Mouse (Mus musculus): ENCODE results near the gene Rgma. TPM values are rescaled to one million over a fixed set of nuclear protein-coding genes. Genes with fewer than 3 reads are reported as not detected.
A peak's percentile ranks its signal among the peaks of the same experiment; 100 is the strongest.

Rgma gene
- polyA plus RNA-seq, 1 experiment from 2014 or later = 15.9 TPM

DNA sequence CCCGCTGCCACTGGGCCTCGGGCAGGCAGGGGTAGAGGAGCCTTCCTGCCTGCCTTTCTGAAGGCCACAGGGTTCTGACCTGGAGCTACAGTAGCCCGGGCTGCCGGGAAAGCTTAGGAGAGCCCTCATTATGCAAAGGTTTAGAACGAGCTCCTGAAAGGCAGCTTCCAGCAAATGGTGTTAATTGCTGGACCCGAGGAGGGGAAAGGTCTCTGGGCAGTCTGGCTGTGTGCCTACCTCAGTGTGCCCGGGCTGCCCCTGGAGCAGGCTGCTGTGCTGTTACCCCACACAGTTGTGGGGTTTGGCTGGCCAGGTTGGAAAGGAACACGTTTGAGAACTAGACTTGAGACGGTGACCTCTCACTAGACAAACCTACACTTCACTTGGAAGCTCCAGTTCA lies 14.1 kb downstream of the Rgma start:
- 0 out of 2 replicates have a peak overlapping the region, but pooled peaks have one; percentile 3 for H3K9ac ChIP-seq (replicated peaks; ENCODE audit: low read length)
- peak overlapping the region; percentile 95 for H3K27ac ChIP-seq (replicated peaks; ENCODE audit: low read depth, low read length)
- no peaks in the 10 kb centered on the region for H3K27me3 ChIP-seq (ENCODE audit: control insufficient read depth, insufficient read depth, low read length)
- WGBS = 9% methylated on average over 9 of the region's 9 CpGs
- no peaks in the 10 kb centered on the region for H3K36me3 ChIP-seq (replicated peaks; ENCODE audit: control insufficient read depth, insufficient read depth, low read depth, low read length)
- no peaks in the 10 kb centered on the region for H3K9me3 ChIP-seq (replicated peaks; ENCODE audit: control insufficient read depth, low read length)
- DNase-seq (ENCODE audit: low spot score) (no peak), ATAC-seq (replicated peaks; ENCODE audit: insufficient number of reproducible peaks, low FRiP score, low TSS enrichment, low read depth) (no peak)
- peak overlapping the region; percentile 53 for H3K4me2 ChIP-seq (ENCODE audit: low read depth, low read length)
- peak overlapping the region; percentile 76; the same call in 1 of the 2 replicates for H3K4me3 ChIP-seq (ENCODE audit: low read depth, low read length)
- peaks cover 6% of the 10 kb centered on the region for H3K4me1 ChIP-seq (ENCODE audit: control insufficient read depth, insufficient read depth, low read length)

DNA sequence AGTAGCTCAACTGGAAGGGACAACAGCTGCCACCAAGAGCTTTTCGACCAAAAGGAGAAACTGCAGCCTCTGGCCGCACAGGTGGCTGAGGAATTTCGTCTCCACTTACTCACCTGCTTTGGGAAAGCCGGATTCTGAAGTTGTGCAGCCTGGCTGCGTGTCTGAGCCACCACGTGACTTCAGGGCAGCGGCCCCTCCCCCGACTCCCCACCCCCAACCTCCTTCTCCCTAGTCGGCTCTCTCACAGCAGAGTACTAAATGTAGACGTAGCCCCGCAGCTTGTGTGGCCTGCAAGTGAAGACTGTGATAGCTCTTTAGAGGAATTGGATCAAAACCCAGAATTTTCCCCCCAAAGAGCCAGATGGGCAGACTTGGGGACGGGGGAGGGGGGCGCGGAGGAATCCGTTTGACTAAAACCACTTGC lies 14.6 kb downstream of the Rgma start:
- peak overlapping the region; percentile 53 for H3K4me2 ChIP-seq (ENCODE audit: low read depth, low read length)
- H3K27me3 ChIP-seq (ENCODE audit: control insufficient read depth, insufficient read depth, low read length) = no peaks in the 10 kb centered on the region
- DNase-seq (ENCODE audit: low spot score) (peak; percentile 73), ATAC-seq (replicated peaks; ENCODE audit: insufficient number of reproducible peaks, low FRiP score, low TSS enrichment, low read depth) (no peak)
- no peaks in the 10 kb centered on the region for H3K9me3 ChIP-seq (replicated peaks; ENCODE audit: control insufficient read depth, low read length)
- peak overlapping the region; percentile 95 for H3K27ac ChIP-seq (replicated peaks; ENCODE audit: low read depth, low read length)
- 2% methylated on average over 15 of the region's 15 CpGs for WGBS
- H3K36me3 ChIP-seq (replicated peaks; ENCODE audit: control insufficient read depth, insufficient read depth, low read depth, low read length) = no peaks in the 10 kb centered on the region
- peak overlapping the region; percentile 76 for H3K4me3 ChIP-seq (ENCODE audit: low read depth, low read length)
- H3K9ac ChIP-seq (replicated peaks; ENCODE audit: low read length) = peak overlapping the region; percentile 40
- peaks cover 6% of the 10 kb centered on the region for H3K4me1 ChIP-seq (ENCODE audit: control insufficient read depth, insufficient read depth, low read length)

DNA sequence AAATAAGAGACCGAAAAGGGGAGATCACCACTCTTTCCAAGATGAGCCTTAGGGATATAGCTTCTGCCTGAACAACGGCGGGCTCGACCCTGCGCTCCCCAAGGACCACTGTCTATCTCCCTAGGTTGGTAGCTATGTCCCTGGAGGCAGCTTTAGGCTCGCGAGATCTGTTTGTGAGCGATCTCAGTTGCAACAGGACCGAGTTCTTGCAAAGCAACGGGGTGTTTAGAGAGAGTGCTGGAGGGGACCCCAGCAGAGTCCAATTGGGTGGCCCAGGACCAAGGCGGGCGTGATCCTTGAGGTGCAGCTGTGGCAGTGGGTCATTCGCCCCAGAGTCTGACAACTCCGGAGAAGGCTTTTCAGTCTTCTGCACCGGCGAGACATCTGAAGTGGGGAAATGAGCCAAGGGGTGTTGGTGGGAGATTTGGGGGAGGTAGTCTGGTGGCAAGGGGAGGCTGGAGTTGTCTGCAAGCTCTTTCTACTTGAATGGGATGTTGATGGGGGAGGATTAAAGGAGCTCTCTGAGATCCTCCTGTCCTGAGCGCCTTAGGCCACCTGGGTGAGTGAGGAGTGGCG lies 15.2 kb downstream of the Rgma start:
- DNase-seq (ENCODE audit: low spot score) (peak; percentile 26), ATAC-seq (replicated peaks; ENCODE audit: insufficient number of reproducible peaks, low FRiP score, low TSS enrichment, low read depth) (no peak; the same call in 1 of the 2 replicates)
- Histone ChIP-seq H3K4me2 (ENCODE audit: low read depth, low read length) (peak overlapping the region; percentile 53), H3K4me3 (ENCODE audit: low read depth, low read length) (peak overlapping the region; percentile 76), H3K9me3 (replicated peaks; ENCODE audit: control insufficient read depth, low read length) (no peaks in the 10 kb centered on the region), H3K27ac (replicated peaks; ENCODE audit: low read depth, low read length) (peak overlapping the region; percentile 95), H3K4me1 (ENCODE audit: control insufficient read depth, insufficient read depth, low read length) (peaks cover 6% of the 10 kb centered on the region), H3K27me3 (ENCODE audit: control insufficient read depth, insufficient read depth, low read length) (no peaks in the 10 kb centered on the region), H3K36me3 (replicated peaks; ENCODE audit: control insufficient read depth, insufficient read depth, low read depth, low read length) (no peaks in the 10 kb centered on the region), H3K9ac (replicated peaks; ENCODE audit: low read length) (peak overlapping the region; percentile 40)
- under 1% methylated on average over 18 of the region's 18 CpGs for WGBS

DNA sequence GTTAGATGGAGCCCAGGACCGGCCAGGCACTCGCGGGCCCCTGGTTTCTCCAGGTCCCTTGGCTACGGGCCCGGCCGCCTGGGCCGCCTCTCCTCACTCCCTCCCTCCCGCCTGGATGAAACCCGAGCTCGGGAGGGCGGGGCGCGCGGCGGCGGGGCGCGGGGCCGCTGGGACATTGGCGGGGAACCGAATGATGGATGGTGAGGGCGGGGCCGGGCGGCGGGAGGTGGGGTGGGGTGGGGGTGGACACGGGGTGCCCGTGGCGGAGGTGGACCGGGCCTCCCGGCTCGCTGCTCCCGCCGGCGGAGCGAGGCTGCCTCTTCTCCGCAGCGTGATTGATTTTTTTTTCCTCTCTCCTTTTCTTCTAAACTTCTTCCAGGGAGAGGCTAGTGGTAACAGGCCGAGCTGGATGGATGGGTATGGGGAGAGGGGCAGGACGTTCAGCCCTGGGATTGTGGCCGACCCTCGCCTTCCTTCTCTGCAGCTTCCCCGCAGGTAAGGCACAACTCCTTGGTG lies 15.8 kb downstream of the Rgma start:
- Histone ChIP-seq H3K27me3 (ENCODE audit: control insufficient read depth, insufficient read depth, low read length) (no peaks in the 10 kb centered on the region), H3K9ac (replicated peaks; ENCODE audit: low read length) (peak overlapping the region; percentile 80), H3K4me1 (ENCODE audit: control insufficient read depth, insufficient read depth, low read length) (peaks cover 6% of the 10 kb centered on the region), H3K4me3 (ENCODE audit: low read depth, low read length) (peak overlapping the region; percentile 76), H3K27ac (replicated peaks; ENCODE audit: low read depth, low read length) (peak overlapping the region; percentile 95), H3K36me3 (replicated peaks; ENCODE audit: control insufficient read depth, insufficient read depth, low read depth, low read length) (no peaks in the 10 kb centered on the region), H3K4me2 (ENCODE audit: low read depth, low read length) (peak overlapping the region; percentile 53), H3K9me3 (replicated peaks; ENCODE audit: control insufficient read depth, low read length) (no peaks in the 10 kb centered on the region)
- 0% methylated on average over 33 of the region's 42 CpGs for WGBS
- peak; percentile 92 for DNase-seq (ENCODE audit: low spot score)
- ATAC-seq (replicated peaks; ENCODE audit: insufficient number of reproducible peaks, low FRiP score, low TSS enrichment, low read depth) = peak; percentile 77

DNA sequence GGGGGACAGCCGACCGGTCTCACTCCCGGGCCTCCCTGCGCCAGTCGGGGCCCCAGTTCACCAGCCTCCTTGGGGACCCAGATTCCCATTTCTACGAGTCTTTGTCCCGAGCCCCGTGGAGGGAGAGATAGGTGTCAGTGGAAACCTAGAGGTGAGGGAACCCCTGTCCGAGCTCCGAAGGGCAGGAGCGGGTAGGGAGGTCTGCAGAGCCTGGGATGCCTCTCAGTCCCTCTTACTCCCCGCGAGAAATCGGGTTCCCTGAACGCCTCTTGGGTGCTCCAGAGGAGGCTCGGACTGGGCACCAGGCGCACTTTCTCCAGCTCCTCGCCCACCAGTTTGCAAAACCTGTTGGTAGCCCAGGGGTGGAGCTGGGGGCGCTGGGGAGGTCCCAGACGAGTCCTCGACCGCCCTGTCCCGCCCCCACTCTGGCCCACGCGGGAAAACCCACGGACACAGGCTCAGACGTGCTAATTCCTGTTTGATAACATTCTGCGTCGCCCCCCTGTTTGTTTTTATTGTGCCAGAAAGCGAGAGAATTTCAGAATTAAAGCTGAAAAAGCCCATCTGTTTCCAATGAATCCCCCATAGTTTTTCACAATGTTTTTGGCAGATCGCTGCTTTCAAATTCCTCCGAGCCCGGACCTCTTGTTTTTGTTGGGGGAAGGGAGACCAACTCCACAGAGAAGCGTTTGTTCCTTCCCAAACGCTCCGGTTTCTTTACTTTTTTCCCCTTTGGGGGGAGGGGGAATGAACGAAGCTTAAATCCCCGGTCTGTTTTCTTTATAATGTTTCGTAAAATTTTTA lies 16.4 kb downstream of the Rgma start:
- Histone ChIP-seq H3K4me3 (ENCODE audit: low read depth, low read length) (peak overlapping the region; percentile 76), H3K27ac (replicated peaks; ENCODE audit: low read depth, low read length) (peak overlapping the region; percentile 95), H3K4me2 (ENCODE audit: low read depth, low read length) (peak overlapping the region; percentile 53), H3K27me3 (ENCODE audit: control insufficient read depth, insufficient read depth, low read length) (no peaks in the 10 kb centered on the region), H3K9ac (replicated peaks; ENCODE audit: low read length) (peak overlapping the region; percentile 80), H3K9me3 (replicated peaks; ENCODE audit: control insufficient read depth, low read length) (no peaks in the 10 kb centered on the region), H3K4me1 (ENCODE audit: control insufficient read depth, insufficient read depth, low read length) (peaks cover 6% of the 10 kb centered on the region), H3K36me3 (replicated peaks; ENCODE audit: control insufficient read depth, insufficient read depth, low read depth, low read length) (no peaks in the 10 kb centered on the region)
- WGBS = 0% methylated on average over 39 of the region's 39 CpGs
- DNase-seq (ENCODE audit: low spot score) = peak; percentile 90
- ATAC-seq (replicated peaks; ENCODE audit: insufficient number of reproducible peaks, low FRiP score, low TSS enrichment, low read depth) = peak; percentile 37

DNA sequence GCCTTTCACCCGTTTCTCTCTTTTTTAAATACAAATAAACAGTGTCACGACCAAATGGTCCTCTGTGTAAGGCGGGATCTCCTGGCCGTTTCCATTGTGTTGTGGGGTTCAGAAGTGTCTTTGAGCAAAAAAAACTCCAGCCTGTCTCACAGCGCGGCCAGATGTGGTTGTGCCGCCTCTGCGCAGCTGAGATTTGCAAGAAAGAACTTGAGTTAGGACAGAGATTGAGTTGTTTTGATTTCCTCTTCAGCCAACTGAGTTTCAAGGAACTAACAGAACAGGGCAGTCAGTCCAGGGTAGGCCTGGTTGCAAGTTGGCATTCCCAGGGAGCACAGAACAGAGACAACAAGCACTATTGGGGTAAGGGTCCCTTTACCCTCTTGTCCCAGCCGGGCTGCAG lies 17.1 kb downstream of the Rgma start:
- WGBS = 0% methylated on average over 9 of the region's 9 CpGs
- H3K4me3 ChIP-seq (ENCODE audit: low read depth, low read length) = peak overlapping the region; percentile 76
- no peaks in the 10 kb centered on the region for H3K27me3 ChIP-seq (ENCODE audit: control insufficient read depth, insufficient read depth, low read length)
- peak overlapping the region; percentile 80 for H3K9ac ChIP-seq (replicated peaks; ENCODE audit: low read length)
- ATAC-seq (replicated peaks; ENCODE audit: insufficient number of reproducible peaks, low FRiP score, low TSS enrichment, low read depth) (no peak), DNase-seq (ENCODE audit: low spot score) (peak; percentile 67)
- H3K36me3 ChIP-seq (replicated peaks; ENCODE audit: control insufficient read depth, insufficient read depth, low read depth, low read length) = no peaks in the 10 kb centered on the region
- peaks cover 6% of the 10 kb centered on the region for H3K4me1 ChIP-seq (ENCODE audit: control insufficient read depth, insufficient read depth, low read length)
- peak overlapping the region; percentile 95 for H3K27ac ChIP-seq (replicated peaks; ENCODE audit: low read depth, low read length)
- H3K9me3 ChIP-seq (replicated peaks; ENCODE audit: control insufficient read depth, low read length) = no peaks in the 10 kb centered on the region
- peak overlapping the region; percentile 53 for H3K4me2 ChIP-seq (ENCODE audit: low read depth, low read length)

DNA sequence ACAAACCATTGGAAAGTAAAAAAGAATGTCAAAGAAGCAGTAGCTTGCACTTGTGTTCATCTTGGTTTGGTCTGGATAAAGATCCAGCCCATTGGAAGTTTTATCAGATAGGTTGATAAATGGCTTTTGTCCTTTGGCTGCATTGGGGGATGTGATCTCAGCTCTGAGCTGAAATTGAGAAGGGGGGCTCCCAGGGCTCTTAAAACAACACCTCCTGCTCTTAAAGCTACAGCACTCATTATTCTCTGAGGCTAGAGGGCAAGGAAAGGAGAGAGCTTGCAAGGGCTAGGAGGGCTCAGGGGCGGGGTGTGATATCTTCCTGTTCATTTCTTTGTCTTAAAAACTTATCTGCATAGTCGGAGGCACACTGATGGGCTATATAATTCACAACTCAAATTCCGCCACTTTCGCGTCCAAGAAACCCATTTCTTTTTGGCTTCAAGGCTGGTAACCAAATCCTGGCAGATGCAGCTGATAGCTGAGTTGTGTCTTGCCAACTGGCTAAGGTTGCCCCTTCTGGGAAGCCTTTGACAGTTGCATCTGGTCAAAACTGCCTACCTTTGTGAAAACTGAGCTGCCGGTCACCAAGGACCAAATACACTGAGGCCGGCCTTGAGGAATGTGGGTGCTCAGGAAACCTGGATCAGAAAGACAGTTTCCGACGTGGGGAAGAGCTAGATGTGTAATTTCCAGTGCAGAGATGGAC lies 18.2 kb downstream of the Rgma start:
- Histone ChIP-seq H3K4me1 (ENCODE audit: control insufficient read depth, insufficient read depth, low read length) (peaks cover 12% of the 10 kb centered on the region), H3K9ac (replicated peaks; ENCODE audit: low read length) (peak overlapping the region; percentile 80), H3K27ac (replicated peaks; ENCODE audit: low read depth, low read length) (no peak overlapping the region), H3K4me3 (ENCODE audit: low read depth, low read length) (peak overlapping the region; percentile 76), H3K36me3 (replicated peaks; ENCODE audit: control insufficient read depth, insufficient read depth, low read depth, low read length) (no peaks in the 10 kb centered on the region), H3K27me3 (ENCODE audit: control insufficient read depth, insufficient read depth, low read length) (no peaks in the 10 kb centered on the region), H3K9me3 (replicated peaks; ENCODE audit: control insufficient read depth, low read length) (no peaks in the 10 kb centered on the region), H3K4me2 (ENCODE audit: low read depth, low read length) (peak overlapping the region; percentile 53)
- WGBS = 26% methylated on average over 9 of the region's 9 CpGs
- DNase-seq (ENCODE audit: low spot score) = peak; percentile 71
- no peak for ATAC-seq (replicated peaks; ENCODE audit: insufficient number of reproducible peaks, low FRiP score, low TSS enrichment, low read depth)

Data from embryonic facial prominence, embryonic 11.5 days (tissue).